Mouse (Mus musculus): ENCODE measurements around the gene Rbms1. TPM values are rescaled to one million over a fixed set of nuclear protein-coding genes. Genes with fewer than 3 reads are reported as not detected.

The Rbms1 gene
- polyA plus RNA-seq, 1 experiment, result 42.9 TPM

- Histone ChIP-seq H3K79me2 (ENCODE audit: control insufficient read depth, insufficient read depth) (peaks cover 100% of the 10 kb centered on the region), H3K36me3 (ENCODE audit: control insufficient read depth, insufficient read depth) (peaks cover 50% of the 10 kb centered on the region), H3K4me3 (ENCODE audit: insufficient read depth, poor library complexity, severe bottlenecking) (no peak overlapping the region), H3K79me3 (ENCODE audit: low read depth) (peaks cover 81% of the 10 kb centered on the region), H3K27me3 (ENCODE audit: control insufficient read depth, insufficient read depth, insufficient read length) (no peaks in the 10 kb centered on the region), H3ac (ENCODE audit: control insufficient read depth, insufficient read length, low read depth) (no peak overlapping the region)
- no peak for TF ChIP-seq CEBPB (IDR thresholded peaks at IDR 0.05; ENCODE audit: low read depth)
- TF ChIP-seq MYOG (IDR thresholded peaks at IDR 0.05; ENCODE audit: control insufficient read depth, extremely low read depth, insufficient read length), result no peak
- no peak for TF ChIP-seq USF1 (IDR thresholded peaks at IDR 0.05; ENCODE audit: low read depth)
- no peak for TF ChIP-seq MYOD1 (IDR thresholded peaks at IDR 0.05; ENCODE audit: control insufficient read depth, insufficient read length, low read depth)
- no peak for TF ChIP-seq FOSL1 (IDR thresholded peaks at IDR 0.05; ENCODE audit: insufficient read depth, low read length, poor library complexity, severe bottlenecking)
- TF ChIP-seq MAX (IDR thresholded peaks at IDR 0.05), result no peak
- TF ChIP-seq CTCF (IDR thresholded peaks at IDR 0.05; ENCODE audit: control insufficient read depth, insufficient read depth, insufficient read length), result no peak
Measured at GRCm38 (mm10) chr2:60804763-60805162, 158.2 kb downstream of the Rbms1 start.

GRCm38 (mm10) chr2:60803377-60803776 is 159.6 kb downstream of the Rbms1 start:
- TF ChIP-seq MYOD1 (IDR thresholded peaks at IDR 0.05; ENCODE audit: control insufficient read depth, insufficient read length, low read depth) (no peak), MYOG (IDR thresholded peaks at IDR 0.05; ENCODE audit: control insufficient read depth, extremely low read depth, insufficient read length) (no peak), CTCF (IDR thresholded peaks at IDR 0.05; ENCODE audit: control insufficient read depth, insufficient read depth, insufficient read length) (no peak), MAX (IDR thresholded peaks at IDR 0.05) (no peak), CEBPB (IDR thresholded peaks at IDR 0.05; ENCODE audit: low read depth) (no peak), FOSL1 (IDR thresholded peaks at IDR 0.05; ENCODE audit: insufficient read depth, low read length, poor library complexity, severe bottlenecking) (no peak), USF1 (IDR thresholded peaks at IDR 0.05; ENCODE audit: low read depth) (no peak)
- H3K79me2 ChIP-seq (ENCODE audit: control insufficient read depth, insufficient read depth), result peaks cover 100% of the 10 kb centered on the region
- H3K36me3 ChIP-seq (ENCODE audit: control insufficient read depth, insufficient read depth), result peaks cover 46% of the 10 kb centered on the region
- no peaks in the 10 kb centered on the region for H3K27me3 ChIP-seq (ENCODE audit: control insufficient read depth, insufficient read depth, insufficient read length)
- H3K4me3 ChIP-seq (ENCODE audit: insufficient read depth, poor library complexity, severe bottlenecking), result no peak overlapping the region
- peaks cover 70% of the 10 kb centered on the region for H3K79me3 ChIP-seq (ENCODE audit: low read depth)
- no peak overlapping the region for H3ac ChIP-seq (ENCODE audit: control insufficient read depth, insufficient read length, low read depth)

- H3K79me3 ChIP-seq (ENCODE audit: low read depth), result peaks cover 65% of the 10 kb centered on the region
- no peak overlapping the region for H3ac ChIP-seq (ENCODE audit: control insufficient read depth, insufficient read length, low read depth)
- peaks cover 97% of the 10 kb centered on the region for H3K79me2 ChIP-seq (ENCODE audit: control insufficient read depth, insufficient read depth)
- TF ChIP-seq CTCF (IDR thresholded peaks at IDR 0.05; ENCODE audit: control insufficient read depth, insufficient read depth, insufficient read length) (no peak), MYOG (IDR thresholded peaks at IDR 0.05; ENCODE audit: control insufficient read depth, extremely low read depth, insufficient read length) (no peak), MAX (IDR thresholded peaks at IDR 0.05) (no peak), MYOD1 (IDR thresholded peaks at IDR 0.05; ENCODE audit: control insufficient read depth, insufficient read length, low read depth) (no peak), FOSL1 (IDR thresholded peaks at IDR 0.05; ENCODE audit: insufficient read depth, low read length, poor library complexity, severe bottlenecking) (no peak), CEBPB (IDR thresholded peaks at IDR 0.05; ENCODE audit: low read depth) (no peak), USF1 (IDR thresholded peaks at IDR 0.05; ENCODE audit: low read depth) (no peak)
- no peaks in the 10 kb centered on the region for H3K27me3 ChIP-seq (ENCODE audit: control insufficient read depth, insufficient read depth, insufficient read length)
- H3K36me3 ChIP-seq (ENCODE audit: control insufficient read depth, insufficient read depth), result peaks cover 52% of the 10 kb centered on the region
- H3K4me3 ChIP-seq (ENCODE audit: insufficient read depth, poor library complexity, severe bottlenecking), result no peak overlapping the region
Measured at GRCm38 (mm10) chr2:60802828-60803227, 160.2 kb downstream of the Rbms1 start.

GRCm38 (mm10) chr2:60802191-60802590 is 160.8 kb downstream of the Rbms1 start:
- H3ac ChIP-seq (ENCODE audit: control insufficient read depth, insufficient read length, low read depth), result no peak overlapping the region
- no peak overlapping the region for H3K4me3 ChIP-seq (ENCODE audit: insufficient read depth, poor library complexity, severe bottlenecking)
- H3K27me3 ChIP-seq (ENCODE audit: control insufficient read depth, insufficient read depth, insufficient read length), result no peaks in the 10 kb centered on the region
- TF ChIP-seq MYOD1 (IDR thresholded peaks at IDR 0.05; ENCODE audit: control insufficient read depth, insufficient read length, low read depth) (no peak), CEBPB (IDR thresholded peaks at IDR 0.05; ENCODE audit: low read depth) (no peak), FOSL1 (IDR thresholded peaks at IDR 0.05; ENCODE audit: insufficient read depth, low read length, poor library complexity, severe bottlenecking) (no peak), MAX (IDR thresholded peaks at IDR 0.05) (no peak), MYOG (IDR thresholded peaks at IDR 0.05; ENCODE audit: control insufficient read depth, extremely low read depth, insufficient read length) (no peak), USF1 (IDR thresholded peaks at IDR 0.05; ENCODE audit: low read depth) (no peak), CTCF (IDR thresholded peaks at IDR 0.05; ENCODE audit: control insufficient read depth, insufficient read depth, insufficient read length) (no peak)
- peaks cover 59% of the 10 kb centered on the region for H3K79me3 ChIP-seq (ENCODE audit: low read depth)
- H3K36me3 ChIP-seq (ENCODE audit: control insufficient read depth, insufficient read depth), result peaks cover 58% of the 10 kb centered on the region
- H3K79me2 ChIP-seq (ENCODE audit: control insufficient read depth, insufficient read depth), result peaks cover 96% of the 10 kb centered on the region

- Histone ChIP-seq H3ac (ENCODE audit: control insufficient read depth, insufficient read length, low read depth) (no peak overlapping the region), H3K4me3 (ENCODE audit: insufficient read depth, poor library complexity, severe bottlenecking) (no peak overlapping the region), H3K79me2 (ENCODE audit: control insufficient read depth, insufficient read depth) (peaks cover 95% of the 10 kb centered on the region), H3K27me3 (ENCODE audit: control insufficient read depth, insufficient read depth, insufficient read length) (no peaks in the 10 kb centered on the region), H3K79me3 (ENCODE audit: low read depth) (peaks cover 56% of the 10 kb centered on the region), H3K36me3 (ENCODE audit: control insufficient read depth, insufficient read depth) (peaks cover 63% of the 10 kb centered on the region)
- TF ChIP-seq MYOD1 (IDR thresholded peaks at IDR 0.05; ENCODE audit: control insufficient read depth, insufficient read length, low read depth), result no peak
- no peak for TF ChIP-seq MYOG (IDR thresholded peaks at IDR 0.05; ENCODE audit: control insufficient read depth, extremely low read depth, insufficient read length)
- no peak for TF ChIP-seq USF1 (IDR thresholded peaks at IDR 0.05; ENCODE audit: low read depth)
- TF ChIP-seq CTCF (IDR thresholded peaks at IDR 0.05; ENCODE audit: control insufficient read depth, insufficient read depth, insufficient read length), result no peak
Measured at GRCm38 (mm10) chr2:60801571-60802155, 161.3 kb downstream of the Rbms1 start.

Measured in C2C12 (cell line).